Mouse (Mus musculus) ZHBTc4 (cell line): ENCODE data around the gene Dlg1.

ENCODE experiments used
- DNase-seq: peaks from one replicate; pipeline ENCODE4 v3.0.0-alpha.2; 2011; ENCODE audit warnings: low read depth, low spot score

Gene Dlg1

DNA sequence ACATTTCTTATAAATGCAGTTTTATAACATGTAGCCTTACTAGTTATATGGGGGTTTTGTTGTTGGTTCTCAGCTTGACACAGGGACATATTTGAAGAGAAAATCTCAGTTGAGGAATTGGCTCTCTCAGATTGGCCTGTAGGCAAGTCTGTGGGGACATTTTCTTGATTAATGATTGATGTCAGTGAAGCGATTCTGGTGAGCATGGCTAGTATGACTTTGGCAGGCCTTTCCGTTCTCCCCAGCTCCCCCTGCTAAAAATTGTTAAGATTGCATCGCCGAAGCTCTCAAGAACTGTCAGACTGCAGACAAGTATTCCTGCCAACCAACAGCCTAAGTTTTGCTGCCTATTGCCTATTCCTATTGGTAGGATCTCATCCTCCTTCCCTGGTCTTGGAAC lies 73.8 kb downstream of the Dlg1 start:
- no peak for DNase-seq

- DNase-seq = no peak
Measured at GRCm38 (mm10) chr16:31737761-31738160, 74.5 kb downstream of the Dlg1 start.

- DNase-seq = peak; percentile 35
Measured at GRCm38 (mm10) chr16:31740271-31740670, 77.0 kb downstream of the Dlg1 start.

DNA sequence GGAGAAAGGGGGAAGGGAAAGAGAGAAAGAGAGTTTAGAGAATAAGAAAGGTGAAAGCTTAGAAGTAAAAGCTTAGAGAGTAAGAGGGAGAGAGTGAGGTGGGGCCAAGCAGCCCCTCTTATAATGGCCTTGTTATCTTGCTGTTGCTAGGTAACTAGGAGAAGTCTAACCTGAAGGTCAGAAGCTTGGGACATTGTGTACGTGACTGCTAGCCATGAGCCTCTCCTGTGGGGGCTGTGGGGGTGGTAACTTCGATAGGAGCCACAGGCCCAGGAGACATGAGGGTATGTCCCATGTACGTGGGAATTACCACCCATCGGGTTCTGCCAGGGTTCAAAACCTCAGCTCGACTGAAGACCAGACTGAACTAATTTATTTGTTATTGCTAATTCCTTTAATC lies 77.5 kb downstream of the Dlg1 start:
- peak; percentile 40 for DNase-seq

GRCm38 (mm10) chr16:31750526-31750925 lies 87.3 kb downstream of the Dlg1 start:
- DNase-seq = peak; percentile 51

GRCm38 (mm10) chr16:31754172-31755025 lies 91.2 kb downstream of the Dlg1 start:
- peak; percentile 9 for DNase-seq

DNA sequence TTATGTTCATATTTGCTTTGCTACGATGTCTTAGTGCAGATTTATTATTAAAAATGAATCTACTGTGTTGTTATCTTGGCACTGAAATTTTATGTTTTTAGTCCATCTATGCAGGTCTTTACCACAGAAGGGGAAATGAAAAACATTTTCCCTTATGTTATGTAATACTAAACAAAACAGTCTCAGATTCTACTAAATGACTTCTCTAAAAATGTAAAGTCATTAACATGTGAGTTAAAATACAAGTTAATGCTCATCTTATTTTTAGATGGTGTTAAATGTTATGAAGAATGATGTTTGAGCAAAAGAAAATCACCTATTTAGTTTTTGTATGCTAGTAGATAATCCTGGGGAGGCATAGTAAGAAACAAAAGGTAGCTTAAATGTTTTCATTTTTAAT lies 91.8 kb downstream of the Dlg1 start:
- DNase-seq = no peak

DNA sequence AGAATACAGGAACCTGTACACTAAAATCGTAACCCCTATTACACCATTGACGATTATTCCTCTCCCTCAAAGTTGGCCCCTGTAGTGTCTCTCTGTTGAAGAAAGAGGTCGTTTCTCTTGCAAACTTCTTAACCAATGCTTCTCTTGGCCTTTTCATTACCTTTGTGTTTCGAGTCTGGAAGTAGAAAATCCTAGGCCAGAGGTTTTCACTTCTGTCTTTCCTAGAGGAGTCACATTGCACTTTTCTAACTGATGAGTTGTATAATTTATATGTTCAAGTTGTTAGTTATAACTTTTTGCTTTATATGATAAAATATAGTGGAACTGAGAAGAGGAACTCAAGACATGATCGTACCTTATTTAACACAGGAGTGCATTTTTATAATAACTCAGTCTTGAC lies 93.2 kb downstream of the Dlg1 start:
- DNase-seq = no peak

DNA sequence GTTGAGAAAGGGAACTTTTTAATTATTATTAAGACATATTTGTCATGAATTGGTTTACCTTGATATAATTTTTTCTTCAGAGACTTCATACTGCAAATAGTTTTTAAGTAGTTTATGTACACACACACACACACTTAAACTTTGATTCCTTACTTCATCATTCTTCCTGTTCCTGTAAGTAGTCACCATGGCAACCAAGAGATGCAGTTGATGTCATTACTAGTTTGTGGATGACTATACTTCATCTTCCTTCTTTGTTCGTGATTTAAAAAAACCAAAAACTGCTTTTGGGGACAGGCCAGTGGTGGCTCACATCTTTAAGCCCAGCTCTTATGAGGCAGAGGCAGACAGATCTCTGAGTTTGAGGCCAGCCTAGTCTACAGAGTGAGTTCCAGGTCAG lies 94.4 kb downstream of the Dlg1 start:
- DNase-seq = no peak

DNA sequence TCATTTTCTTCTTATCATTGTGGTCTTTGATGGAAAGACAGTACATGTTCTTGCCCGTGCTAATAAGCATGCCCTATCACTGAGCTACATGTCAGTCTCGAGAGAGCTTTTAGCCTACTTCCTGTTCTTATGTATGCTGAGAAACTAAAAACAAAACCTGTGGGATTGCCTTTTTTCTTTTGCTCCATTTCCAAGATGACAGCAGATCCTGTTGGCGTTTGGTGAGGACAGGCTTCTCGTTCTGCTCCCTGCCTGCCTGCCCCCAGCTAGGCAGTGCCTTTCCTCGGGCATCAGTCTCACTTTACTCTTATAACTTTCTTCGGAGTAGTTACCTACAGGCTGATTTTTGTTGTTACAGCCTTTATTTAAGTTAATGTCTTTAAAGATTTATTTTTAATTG lies 96.2 kb downstream of the Dlg1 start:
- no peak for DNase-seq

DNA sequence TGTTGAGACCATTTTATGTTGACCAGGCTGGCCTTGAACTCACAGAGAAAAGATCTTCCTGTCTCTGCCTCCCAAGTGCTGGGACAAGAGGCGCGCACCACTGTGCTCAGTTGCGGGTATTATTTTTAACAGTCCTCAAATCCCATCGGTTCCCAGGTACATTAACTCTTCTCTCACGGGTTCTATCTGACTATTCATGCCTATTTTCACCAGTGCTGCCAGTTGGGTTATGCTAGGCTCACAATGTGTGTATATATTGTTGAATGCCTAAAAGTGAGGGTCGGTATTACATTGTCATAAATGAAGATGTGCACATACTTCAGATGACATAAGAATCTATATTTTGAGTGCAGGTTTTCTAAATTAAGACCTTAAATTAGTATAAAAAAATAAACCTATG lies 103.1 kb downstream of the Dlg1 start:
- DNase-seq = no peak

GRCm38 (mm10) chr16:31766715-31767114 lies 103.5 kb downstream of the Dlg1 start:
- no peak for DNase-seq

GRCm38 (mm10) chr16:31775924-31776323 lies 112.7 kb downstream of the Dlg1 start:
- DNase-seq = no peak

- DNase-seq = no peak
Measured at GRCm38 (mm10) chr16:31781015-31781414, 117.8 kb downstream of the Dlg1 start.

GRCm38 (mm10) chr16:31790056-31790455 lies 126.8 kb downstream of the Dlg1 start:
- DNase-seq = no peak

GRCm38 (mm10) chr16:31803644-31804043 lies 140.4 kb downstream of the Dlg1 start:
- no peak for DNase-seq

GRCm38 (mm10) chr16:31826049-31826448 lies 162.8 kb downstream of the Dlg1 start:
- peak; percentile 34 for DNase-seq

DNA sequence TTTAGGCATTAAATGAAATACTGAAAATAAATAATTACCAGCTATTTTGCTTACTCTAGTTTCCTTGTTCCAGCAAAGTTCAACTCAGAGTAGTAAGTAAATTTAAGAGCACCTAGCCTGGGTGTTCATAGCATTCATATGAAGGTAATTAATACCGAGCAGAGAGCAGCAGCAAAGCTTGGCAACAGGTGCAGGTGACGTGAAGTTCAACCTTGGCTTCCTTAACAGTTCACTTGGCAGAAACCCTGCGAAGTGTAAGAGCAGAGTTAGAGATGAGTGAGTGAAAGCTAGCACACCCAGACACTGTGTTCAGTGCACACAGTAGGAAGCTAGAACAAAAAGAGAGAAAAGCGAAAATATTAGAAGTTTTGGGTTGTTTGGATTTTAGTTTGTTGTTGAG lies 167.5 kb downstream of the Dlg1 start:
- no peak for DNase-seq

GRCm38 (mm10) chr16:31832630-31833422 lies 169.6 kb downstream of the Dlg1 start:
- no peak for DNase-seq

DNA sequence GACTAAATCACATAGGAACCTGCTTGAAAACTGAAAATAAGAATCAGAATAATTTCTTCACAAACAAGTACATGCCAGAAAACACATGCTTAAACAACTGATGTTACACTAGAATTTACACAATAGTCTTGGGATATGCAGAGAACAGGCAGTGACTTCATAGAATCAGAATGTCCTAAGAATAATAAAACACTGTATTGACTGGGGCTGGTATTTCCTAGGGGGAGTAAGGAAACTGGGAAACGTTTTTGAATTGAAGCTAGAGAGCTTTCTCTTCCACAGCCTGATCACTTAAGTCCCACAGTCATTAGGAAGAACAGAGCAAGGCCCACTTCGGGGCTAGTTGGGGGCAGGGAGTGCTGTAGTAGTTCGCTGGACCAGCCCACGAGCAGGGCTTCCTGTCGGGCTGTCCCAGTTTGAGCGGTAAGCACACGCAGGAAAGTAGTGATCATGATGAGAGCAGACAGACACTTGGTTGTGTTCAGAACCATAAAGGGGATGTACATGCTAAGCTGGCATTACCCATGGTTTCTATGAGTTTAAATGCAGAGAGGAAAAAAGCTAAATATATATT lies 170.9 kb downstream of the Dlg1 start:
- DNase-seq = no peak

DNA sequence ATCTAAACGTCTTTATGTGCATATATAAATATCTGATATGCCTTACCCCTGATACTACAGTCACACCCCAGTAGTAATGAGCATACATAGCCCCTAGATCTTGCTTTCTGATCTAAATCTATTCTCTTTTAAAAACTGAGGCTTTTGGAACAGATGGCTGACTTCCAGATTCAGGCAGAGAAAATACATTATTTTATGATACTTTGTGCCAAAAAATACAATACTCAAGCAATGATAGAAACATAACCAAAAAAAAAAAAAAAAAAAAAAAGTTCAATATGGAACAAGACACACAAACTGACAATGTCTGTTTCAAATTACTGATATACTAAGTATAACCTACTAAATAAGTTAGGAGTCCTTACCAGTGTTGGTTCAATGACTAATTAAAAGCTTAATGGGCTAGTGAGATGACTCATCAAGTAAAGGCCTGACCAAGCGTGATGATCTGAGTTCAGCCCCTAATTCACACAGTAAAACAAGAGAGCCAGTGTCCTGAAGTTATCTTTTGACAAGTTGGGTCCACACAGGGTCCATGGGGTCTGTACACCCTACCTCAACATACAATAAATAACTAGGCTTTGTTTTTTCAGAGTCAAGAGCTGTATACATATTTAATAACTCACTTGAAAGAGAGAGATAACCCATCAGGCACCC lies 171.5 kb downstream of the Dlg1 start:
- DNase-seq = no peak

GRCm38 (mm10) chr16:31837362-31837761 lies 174.1 kb downstream of the Dlg1 start:
- DNase-seq = no peak
